Mouse (Mus musculus): ENCODE data around the gene Ly6g6f. TPM values are rescaled to one million over a fixed set of nuclear protein-coding genes. Genes with fewer than 3 reads are reported as not detected.
A peak's percentile ranks its signal among the peaks of the same experiment; 100 is the strongest.

Ly6g6f gene
- total and polyA plus RNA-seq, 3 experiments: not detected

DNA sequence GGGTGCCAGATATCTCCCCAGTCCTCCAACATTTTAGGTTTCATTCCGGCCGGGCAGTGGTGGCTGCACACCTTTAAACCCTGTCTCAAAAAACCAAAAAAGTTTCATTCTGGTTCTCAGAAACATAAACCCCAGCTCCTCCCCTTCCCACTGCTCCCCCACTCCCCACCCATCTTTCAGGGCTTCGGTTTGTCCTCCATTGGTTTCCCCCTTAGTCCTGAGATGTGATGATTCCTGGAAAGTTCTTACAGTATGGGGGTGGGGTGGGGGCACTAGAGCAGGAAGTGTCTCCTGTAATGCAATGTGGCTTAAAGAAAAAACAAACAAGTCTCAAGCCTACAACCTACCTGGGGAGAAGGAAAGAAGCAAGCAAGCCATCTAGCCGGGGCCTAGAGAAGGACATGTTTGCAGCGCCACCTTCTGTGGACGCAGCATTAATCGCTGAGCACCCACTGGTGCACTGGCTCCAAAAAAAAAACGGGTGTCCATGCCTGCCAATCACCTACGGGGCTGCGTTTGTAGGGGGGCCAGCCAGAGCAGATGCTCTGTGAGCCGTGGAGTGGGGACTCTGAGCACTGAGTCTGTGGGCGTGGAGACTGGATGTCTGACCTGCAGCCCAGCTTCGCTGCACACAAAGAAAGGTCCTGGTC is 20.5 kb upstream of the Ly6g6f start:
- DNase-seq: no peak

DNA sequence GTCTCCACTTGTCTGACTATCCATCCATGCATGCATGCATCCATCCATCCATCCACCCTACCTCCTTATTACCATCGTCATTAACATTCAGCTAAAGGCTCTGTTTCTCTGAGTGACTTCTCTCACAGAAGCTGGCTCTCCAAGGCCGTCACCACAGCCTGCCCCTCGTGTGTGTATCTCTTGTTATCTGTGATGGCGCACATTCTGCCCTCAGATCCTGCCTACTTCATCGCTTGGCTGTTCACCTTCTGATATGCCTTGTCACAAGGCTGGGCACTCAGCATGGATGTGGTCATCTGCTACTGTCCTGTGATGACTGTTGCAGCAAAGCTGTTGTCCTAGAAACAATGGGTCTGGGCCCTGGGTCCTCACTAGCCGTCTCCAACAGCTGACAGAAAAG is 19.3 kb upstream of the Ly6g6f start:
- no peak for DNase-seq

DNA sequence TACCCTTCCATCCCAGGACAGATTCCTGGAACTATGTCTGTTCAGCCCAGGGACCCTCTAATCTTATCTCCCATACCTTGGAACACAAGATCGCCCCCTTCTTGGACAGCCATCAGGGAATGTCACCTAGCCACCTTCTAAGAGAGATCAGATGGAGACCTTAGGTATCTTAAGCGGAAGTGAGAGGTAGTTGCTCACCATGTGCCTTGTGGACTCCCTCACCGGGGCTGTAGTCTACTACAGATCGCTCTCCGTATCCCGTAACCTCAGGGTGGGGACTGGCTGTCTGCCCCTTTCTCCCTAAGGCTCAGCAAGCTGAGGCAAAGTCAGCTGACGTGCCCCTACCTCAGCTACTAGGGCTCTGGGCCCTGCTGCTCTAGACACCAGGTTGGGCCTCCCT is 18.7 kb upstream of the Ly6g6f start:
- no peak for DNase-seq

DNA sequence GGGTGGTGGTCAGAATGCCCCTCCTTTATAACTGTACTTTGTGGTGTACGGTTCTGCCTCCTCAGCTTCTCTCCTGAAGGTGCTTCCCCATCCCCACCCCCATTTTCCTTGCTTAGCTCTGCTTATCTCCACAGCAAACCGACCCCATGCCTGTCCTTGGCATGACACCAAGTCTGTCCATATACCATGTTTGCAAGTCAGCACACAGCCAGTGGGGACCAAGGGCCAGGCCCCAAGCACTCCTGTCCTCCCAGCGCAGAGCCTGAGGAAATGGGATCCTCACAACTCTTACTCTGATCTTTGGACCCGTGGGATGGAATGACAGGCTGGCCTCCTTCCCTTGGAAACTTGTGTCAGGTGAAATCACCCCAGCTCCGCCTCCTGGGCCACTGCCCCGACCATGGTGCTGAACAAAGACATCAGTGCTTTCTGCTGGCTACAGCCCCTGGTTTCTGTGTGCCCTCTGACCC is 17.8 kb upstream of the Ly6g6f start:
- DNase-seq: no peak

DNA sequence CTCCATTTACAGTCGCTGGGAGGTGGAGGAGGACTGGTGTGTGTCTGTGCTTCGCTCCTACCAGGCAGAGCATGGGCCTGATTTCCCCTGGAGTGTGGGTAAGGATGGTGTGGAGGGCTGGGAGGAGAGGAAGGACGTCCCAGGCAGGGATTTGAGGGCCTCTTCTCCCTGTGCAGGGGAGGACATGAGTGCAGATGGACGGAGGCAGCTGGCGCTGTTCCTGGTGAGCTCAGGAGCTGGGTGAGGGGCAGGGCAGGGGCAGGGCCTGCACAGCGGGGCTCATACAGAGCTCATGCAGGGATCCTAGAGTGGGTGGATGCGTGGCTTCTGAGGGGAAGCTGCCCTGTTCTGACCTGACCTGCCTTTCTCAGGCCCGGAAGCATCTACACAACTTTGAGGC is 16.9 kb upstream of the Ly6g6f start:
- DNase-seq: no peak

DNA sequence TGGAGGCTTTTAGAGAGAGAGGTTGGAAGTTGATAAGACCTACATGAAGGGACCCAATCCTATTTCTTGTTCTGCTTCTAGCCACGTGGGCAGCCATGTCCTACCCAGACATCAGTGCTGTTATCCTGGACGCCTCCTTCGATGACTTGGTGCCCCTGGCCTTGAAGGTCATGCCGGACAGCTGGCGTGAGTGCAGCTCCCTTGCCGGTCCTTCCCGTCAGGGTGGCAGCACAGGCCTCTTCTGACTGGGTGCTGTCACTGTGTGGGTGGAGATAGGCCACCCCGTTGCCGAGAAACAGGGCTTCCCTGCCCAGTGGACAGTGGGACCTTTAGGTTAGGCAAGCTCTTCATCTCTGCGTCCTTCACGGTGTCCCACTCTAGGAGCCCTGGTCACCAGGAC is 15.8 kb upstream of the Ly6g6f start:
- peak; percentile 51 for DNase-seq

DNA sequence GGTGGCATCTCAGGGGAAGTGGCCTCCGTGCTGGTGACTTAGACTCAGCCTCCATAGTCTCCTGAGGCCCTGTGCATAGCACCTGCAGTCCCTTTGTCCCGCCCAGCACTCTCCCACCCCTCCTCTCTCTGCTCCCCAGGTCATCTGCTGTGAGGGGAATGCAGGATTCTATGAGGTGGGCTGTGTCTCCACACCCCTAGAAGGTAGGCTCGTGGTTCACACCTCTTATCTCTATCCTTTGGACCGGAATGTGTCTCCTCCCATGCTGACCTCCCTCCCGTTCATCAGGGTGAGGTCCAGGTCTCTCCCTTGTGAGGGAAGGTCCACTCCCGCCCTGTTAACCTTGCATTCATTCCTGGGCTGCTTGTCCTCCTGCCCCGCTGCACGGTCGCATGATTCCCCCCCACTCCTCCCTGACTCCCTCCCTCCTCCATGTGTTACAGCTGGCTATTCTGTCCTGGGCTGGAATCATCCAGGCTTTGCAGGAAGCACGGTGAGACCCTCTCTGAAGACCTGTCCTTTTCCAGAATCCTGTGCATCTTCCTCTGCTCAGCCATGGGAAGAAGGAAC is 14.9 kb upstream of the Ly6g6f start:
- no peak for DNase-seq

DNA sequence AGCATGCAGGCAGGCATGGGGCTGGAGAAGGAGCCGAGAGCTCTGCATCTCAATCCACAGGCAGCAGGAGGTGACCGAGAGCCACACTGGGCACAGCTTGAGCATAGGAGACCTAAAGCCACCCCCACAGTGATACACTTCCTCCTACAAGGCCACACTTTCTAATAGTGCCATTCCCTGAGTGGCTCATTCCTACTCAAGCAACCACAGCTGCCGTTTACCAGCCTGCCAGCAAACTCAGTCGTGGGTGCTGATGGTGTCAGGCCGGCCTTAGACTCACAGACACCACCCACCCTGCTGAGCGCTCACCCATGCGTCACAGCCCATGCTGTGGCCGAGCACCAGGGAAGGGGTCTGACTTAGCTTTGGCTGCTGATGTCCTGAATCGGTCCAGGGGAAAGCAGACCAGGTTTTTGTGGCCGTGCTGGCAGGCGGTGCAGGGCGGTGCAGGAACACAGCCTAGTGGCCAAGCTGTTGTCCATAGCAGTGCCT is 11.8 kb upstream of the Ly6g6f start:
- no peak for DNase-seq

DNA sequence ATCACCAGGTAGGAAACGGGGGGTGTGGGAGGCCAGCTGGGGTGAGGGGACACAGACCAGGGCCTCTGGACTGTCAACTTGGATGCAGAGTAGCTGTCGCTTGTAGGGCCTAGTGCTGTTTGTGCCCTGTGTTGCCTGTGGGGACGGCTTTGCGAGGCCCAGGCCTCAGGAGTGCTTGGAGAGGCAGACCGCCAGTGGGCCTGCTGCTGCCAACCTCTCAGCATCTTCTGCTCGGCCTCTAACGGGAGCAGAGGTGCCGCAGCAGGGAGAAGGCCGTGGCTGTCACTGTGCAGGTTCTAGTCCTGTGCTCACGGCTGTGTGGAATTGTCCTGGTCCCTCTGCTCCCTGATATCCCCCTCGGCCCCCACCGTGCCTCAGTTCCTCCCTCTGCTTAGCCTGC is 11.2 kb upstream of the Ly6g6f start:
- no peak for DNase-seq

DNA sequence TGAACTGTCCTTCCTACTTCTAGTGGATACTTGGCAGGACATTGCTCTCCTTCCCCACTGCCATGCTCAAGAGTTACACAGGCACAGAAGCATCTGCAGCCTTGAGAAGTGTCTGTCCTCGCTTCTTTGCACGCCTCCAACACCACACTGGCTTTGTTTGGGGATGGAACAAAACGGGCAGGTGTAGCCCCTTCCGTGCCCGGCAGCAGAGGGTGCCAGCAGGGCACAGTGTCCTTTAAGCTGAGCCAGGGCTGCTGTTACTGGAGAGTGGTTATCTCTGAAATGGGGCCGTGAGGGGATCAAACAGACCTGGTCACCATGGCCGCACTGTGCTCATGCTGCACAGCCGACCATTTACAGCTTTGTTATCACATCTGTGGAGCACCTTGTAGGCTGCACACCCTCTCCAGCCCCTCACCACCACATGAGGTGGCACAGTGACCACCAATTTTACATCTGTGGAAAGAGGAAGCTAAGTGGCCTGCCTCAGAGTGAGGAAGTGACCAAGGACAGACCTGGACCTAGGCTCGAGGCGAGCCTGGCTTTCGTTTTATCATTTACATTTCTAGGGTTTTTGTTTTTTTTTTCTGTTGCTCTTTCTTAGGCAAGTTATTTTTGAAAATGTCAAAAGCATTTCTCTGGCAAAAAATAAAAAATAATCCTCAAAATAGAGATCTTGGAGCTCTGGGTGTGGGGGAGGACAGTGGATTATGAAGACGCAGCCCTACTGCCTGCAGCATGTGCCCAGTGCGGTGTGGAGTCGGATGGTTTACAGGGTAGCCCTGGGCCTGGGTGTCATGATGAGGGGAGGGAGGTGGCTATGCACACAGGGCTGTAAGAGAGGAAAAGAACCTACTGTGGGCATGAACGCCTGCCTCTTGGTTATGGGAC is 9.3 kb upstream of the Ly6g6f start:
- no peak for DNase-seq

DNA sequence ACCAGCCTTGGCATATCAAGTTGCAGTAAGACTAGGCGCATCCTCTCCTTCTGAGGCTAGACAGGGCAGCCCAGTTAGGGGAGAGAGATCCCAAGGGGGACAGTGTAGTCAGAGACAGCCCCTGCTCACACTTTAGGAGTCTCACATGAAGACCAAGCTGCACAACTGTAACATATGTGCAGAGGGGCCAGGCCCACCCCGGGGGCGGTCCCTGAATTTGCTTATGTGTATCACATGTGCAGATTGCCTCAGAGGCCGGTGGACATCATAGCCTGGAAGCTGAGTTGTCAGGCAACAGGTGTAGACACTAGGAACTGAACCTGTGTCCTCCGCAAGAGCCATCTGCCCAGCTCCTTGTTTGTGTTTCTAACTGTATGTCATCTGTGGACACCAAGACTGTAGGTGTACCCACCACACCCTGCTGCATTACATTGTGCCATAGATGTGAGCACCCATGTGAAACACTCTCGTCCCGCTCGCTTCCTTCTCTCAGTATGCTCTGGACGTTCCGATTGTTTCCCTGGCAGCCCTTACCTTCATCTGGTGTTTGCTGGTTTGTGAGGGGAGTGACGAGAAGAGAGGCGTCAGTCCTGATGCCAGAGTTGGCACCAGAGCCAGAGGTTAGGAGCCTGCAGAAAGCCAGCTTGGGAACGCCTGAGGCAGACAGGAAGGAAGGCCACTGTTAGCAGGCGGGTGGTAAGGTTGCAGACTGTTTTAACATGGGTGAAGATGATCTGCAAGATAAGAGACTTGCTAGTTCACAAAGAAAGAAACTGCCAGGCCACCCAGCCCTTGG is 7.2 kb upstream of the Ly6g6f start:
- no peak for DNase-seq

DNA sequence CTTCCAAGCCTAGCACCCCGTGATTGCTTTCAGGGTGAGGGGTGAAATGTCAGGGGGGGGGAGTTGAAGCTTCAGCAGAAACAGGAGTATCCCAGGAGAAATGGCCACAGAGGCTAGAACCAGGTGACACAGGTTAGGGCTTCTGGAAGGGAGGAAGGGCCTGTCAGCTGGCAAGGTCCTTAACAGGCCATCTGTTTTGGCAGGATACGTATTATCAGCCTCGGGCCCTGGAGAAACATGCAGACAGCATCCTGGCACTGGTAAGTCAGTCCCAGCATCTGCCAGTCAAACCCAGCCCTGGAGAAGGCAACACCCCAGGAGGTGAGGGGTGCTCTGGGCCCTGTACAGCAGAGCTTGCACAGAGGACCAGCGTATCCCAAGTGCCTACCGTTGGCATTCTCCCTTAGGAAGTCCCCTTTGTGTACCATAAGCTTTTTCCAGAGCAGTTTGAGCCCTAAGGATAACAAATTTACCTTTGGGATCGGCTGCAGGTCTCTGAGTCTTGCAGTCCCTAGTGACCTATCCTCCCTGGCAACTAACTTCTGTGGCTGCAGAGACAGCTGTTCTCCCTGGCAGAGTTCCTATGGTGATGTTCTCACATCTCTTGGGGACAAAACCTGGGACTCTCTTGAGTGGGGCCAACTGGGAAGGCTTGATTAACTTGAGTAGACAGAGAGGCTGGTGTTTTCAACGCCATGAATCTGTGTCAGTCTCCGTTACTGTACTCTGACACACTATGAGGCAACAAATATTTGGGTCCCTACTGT is 4.9 kb upstream of the Ly6g6f start:
- peak; percentile 40 for DNase-seq

DNA sequence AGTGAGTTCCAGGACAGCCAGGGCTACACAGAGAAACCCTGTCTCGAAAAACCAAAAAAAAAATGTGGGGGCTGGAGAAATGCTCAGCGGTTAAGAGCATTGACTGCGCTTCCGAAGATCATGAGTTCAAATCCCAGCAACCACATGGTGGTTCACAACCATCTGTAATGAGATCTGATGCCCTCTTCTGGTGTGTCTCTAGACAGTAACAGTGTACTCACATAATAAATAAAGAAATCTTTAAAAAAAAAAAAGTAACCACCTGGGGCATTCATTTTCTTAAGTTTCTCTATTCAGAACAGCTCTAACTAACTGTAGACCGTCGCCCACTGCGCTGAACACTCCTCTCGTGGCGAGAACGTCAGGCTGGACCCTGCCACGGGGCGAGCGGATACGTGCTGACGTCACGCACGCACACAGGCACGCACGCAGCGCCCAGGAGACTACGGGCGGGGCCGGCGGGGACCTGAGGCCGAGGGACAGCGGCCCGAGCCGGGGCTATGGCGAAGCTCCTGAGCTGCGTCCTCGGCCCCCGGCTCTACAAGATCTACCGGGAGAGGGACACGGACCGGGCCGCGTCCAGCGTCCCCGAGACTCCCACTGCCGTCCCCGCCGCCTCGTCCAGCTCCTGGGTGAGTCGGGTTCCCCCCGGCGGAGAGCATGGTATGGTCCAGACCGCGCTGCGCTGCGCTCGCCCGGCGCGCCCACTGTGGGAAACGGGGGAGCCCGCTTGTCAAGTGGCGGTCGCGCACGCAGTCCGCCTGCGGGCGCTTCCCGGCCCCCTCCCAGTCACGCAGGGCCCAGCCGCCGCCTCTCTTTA is 3.6 kb upstream of the Ly6g6f start, which contains the start of gene Abhd16a:
Abhd16a (plus strand) TSS at position 439 of the 820 bp plus-strand sequence.
- DNase-seq: peak; percentile 96

DNA sequence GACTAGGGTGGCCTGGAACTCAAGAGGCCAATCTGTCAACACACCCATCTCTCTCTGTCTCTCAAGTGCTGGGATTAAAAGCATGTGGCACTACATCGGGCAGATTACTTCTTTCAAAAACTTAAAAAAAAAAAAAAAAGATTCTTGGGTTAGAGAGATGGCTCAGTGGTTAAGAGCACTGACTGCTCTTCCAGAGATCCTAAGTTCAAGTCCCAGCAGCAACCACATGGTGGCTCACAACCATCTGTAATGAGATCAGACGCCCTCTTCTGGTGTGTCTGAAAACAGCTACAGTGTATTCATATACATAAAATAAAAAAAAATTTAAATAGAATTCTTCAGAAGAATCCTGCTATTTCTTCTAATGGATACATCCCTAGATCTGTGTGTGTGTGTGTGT is 2.7 kb upstream of the Ly6g6f start:
- DNase-seq: no peak

DNA sequence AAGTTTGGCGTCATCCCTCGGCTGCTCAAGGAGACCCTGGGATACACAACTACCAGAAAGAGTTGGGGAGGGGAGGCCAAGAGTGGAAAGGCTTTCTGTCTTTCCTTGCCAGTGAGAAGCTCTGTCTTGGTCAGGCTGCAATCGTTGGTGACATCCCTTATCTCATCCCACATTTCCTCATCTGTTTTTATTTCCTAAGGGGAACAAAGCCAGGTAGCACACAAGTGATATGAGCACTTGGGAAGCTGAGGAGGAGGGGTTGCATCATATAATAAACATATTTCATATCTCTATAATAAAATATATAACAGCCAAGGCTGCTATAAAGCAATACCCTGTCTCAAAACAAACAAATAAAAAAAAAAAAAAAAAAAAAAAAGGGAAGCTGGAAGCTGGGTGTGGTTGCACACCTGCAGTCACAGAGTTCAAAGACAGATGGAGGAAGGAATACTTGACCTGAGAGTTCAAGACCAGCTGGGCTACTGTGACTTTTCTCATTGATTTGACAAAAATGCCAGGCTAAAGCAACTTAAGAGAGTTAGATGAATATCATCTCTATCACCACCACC is 1.4 kb downstream of the Ly6g6f start:
- DNase-seq: no peak

DNA sequence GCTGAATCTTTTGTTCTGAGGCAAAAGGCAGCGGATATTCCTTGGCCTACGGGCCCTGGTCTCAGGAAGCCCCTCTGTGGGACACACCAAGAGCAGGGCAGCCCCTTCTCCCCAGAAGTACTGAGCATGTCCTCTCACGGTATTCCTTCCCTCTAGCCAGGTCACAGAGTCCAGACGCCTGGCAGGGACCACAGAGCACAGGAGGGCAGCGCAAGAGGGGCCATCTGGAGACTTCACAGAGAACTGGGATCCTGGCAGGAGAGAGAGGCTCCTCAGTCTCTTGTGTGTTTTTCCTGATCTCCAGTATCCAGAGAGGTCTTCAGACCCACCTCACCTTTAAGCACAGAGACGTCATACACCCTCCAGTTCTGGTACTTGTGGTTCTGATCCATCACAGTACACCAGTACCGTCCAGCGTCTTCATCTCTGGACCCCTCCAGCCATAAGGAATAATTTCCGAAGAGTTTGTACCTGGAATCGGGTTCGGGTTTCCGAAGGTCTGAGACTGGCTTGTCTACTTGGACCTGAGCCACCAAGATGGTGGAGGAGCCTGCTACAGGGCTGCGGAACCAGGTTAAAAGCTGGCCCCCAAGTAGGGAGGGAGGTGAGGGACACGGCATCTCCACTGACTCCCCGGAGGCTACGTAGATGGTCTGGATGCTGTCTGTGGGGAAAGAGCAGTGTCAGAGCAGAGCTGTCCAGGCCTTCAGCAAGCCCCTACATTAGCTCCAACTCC is 2.4 kb downstream of the Ly6g6f start:
- DNase-seq: no peak

DNA sequence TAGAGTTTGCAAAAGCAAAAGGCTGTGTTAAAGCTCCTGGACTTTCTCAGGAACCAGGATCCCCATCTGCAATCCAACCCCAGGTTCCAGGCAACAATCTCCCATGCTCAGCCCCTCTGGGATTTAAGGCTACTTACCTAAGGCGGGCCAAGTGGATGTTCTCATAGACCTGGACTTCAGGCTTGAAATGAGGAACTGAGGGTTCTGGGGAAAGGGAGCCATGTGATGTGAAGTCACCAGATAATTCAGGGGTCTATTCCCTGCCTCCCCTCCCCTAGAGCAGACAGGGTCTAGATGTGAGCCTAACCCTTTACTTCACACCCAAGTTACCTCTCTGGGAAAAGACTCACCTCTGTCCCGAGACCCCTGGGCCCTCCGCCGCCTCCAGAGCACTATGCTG is 4.7 kb downstream of the Ly6g6f start:
- no peak for DNase-seq

DNA sequence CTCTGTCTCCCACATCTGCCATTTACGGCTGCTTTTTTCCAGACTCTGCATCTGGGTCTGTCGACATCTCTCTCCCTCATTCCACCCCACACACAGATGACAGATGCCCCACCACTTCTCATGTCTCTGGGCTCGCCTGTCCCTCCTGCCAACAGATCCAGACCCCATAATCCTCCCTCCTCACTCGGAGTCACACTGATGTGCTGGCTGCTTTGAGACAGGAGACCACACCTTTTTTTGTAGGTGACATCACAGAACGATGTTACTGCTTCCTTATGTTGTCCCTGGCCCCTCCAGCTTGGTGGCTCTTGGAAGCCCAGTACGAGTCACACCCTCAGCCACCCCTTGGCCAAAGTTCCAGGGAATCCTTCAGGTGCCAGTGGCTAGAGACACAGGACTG is 5.2 kb downstream of the Ly6g6f start:
- no peak for DNase-seq

DNA sequence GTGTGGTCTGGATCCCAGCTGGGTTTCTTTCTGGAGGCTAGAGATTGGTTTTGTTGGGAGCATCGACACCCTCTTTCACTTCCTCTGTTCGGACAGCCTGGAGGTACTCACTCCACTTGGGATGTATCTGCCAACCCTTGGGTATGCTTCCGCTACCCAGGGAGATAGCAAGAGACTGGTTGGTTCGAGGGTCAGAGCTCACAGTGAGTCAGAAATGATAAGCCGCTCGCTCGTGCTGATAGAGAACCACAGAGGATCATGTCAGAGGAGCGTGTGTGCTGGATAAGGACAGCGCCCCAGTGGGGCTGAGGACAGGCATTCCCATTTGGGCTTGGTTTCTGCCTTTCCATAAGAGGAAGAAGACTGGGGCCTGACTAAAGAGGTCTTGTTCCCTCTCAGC is 5.6 kb downstream of the Ly6g6f start:
- DNase-seq: no peak

Data from adrenal gland, adult 2 months (tissue).